Mouse (Mus musculus): ENCODE results near the gene Nlrc4. TPM values are rescaled to one million over a fixed set of nuclear protein-coding genes. Genes with fewer than 3 reads are reported as not detected.

Gene Nlrc4
- total RNA-seq, 2 experiments from 2014 or later: 0.16 to 0.41 TPM

GRCm38 (mm10) chr17:74389847-74390246 is 69.1 kb downstream of the Nlrc4 start:
- intact Hi-C loops (cut with DNase I): no loop called here
- DNase-seq (ENCODE audit: extremely low spot score in 1 of 2, low spot score in 2 of 2): no peak
- TF ChIP-seq CTCF (IDR thresholded peaks at IDR 0.05): no peak; the same call in none of the 2 replicates
- no peak overlapping the region for H3K4me3 ChIP-seq
- no peak overlapping the region for H3K27ac ChIP-seq

GRCm38 (mm10) chr17:74386657-74387056 is 72.3 kb downstream of the Nlrc4 start:
- H3K4me3 ChIP-seq: no peak overlapping the region
- DNase-seq (ENCODE audit: extremely low spot score in 1 of 2, low spot score in 2 of 2): no peak
- intact Hi-C loops (cut with DNase I): no loop called here
- no peak for TF ChIP-seq CTCF (IDR thresholded peaks at IDR 0.05)
- no peak overlapping the region for H3K27ac ChIP-seq

- TF ChIP-seq CTCF (IDR thresholded peaks at IDR 0.05): no peak
- no peak for DNase-seq (ENCODE audit: extremely low spot score in 1 of 2, low spot score in 2 of 2)
- intact Hi-C loops (cut with DNase I): no loop called here
These were observed 82.0 kb downstream of the Nlrc4 start for GRCm38 (mm10) chr17:74376916-74377315.

More at GRCm38 (mm10) chr17:74376916-74377315, 82.0 kb downstream of the Nlrc4 start:
- Histone ChIP-seq H3K4me3 (no peak overlapping the region), H3K27ac (no peak overlapping the region)

Other genes with a start within 250 kb of the Nlrc4 start
- 10 to 100 TPM; 43.3 to 46.9 TPM for gene Memo1, start 163.6 kb downstream of the Nlrc4 start, total RNA-seq (2021)
- 10 to 100 TPM; 42.6 to 45.6 TPM for gene Dpy30, start 135.2 kb downstream of the Nlrc4 start, total RNA-seq (2021)
- 10 to 100 TPM; 53.4 to 55.1 TPM for gene Spast, start 120.2 kb downstream of the Nlrc4 start, total RNA-seq (2021)
- 10 to 100 TPM; 12.6 to 15.6 TPM for gene Slc30a6, start 63.5 kb downstream of the Nlrc4 start, total RNA-seq (2021)
- gene Yipf4, start 30.4 kb upstream of the Nlrc4 start, total RNA-seq (2021): 10 to 100 TPM; 76.7 to 89.5 TPM
- 100 to 1,000 TPM; 132 to 144 TPM for gene Birc6, start 69.2 kb upstream of the Nlrc4 start, total RNA-seq (2021)